Mouse (Mus musculus): ENCODE measurements around the gene Kank2. TPM values are rescaled to one million over a fixed set of nuclear protein-coding genes. Genes with fewer than 3 reads are reported as not detected.

Gene Kank2
- polyA plus RNA-seq, 1 experiment, result 62.3 TPM

DNA sequence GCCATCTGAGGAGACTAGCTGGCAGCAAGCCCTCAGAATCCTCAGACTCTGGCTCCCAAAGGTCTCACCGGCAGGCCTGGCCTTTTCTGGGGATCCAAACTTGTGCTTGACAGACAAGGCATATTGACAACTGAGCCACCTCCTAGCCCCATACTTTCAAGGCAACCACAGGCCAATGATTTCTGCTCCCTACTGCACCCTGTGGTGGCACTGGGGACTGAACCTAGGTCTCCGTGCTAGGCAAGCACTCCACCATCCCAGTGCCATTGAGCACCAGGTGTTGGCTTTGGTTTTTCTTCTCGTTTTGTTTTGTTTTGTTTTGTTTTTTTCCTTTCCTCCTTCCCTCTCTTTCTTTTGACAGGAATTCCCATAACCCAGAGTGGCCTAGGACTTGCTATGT is 10.0 kb upstream of the Kank2 start:
- H3K36me3 ChIP-seq (ENCODE audit: control insufficient read depth, insufficient read depth, low read length, poor library complexity, severe bottlenecking), result peaks cover 4% of the 10 kb centered on the region; the same call in 1 of the 2 replicates
- TF ChIP-seq POLR2A (IDR thresholded peaks at IDR 0.05; ENCODE audit: insufficient read depth, low read length) (no peak), CTCF (IDR thresholded peaks at IDR 0.05; ENCODE audit: low read depth, low read length) (peak; percentile 29)
- H3K27me3 ChIP-seq (ENCODE audit: control insufficient read depth, insufficient read depth, low read length, poor library complexity, severe bottlenecking), result no peaks in the 10 kb centered on the region
- H3K27ac ChIP-seq (ENCODE audit: insufficient read depth, low read length), result no peak overlapping the region; the same call in 1 of the 2 replicates
- no peak overlapping the region for H3K9ac ChIP-seq (ENCODE audit: low read depth, poor library complexity, severe bottlenecking)
- H3K4me3 ChIP-seq (ENCODE audit: low read depth, low read length), result no peak overlapping the region
- no peaks in the 10 kb centered on the region for H3K9me3 ChIP-seq (replicated peaks; ENCODE audit: control insufficient read depth, insufficient read depth, low read length, poor library complexity, severe bottlenecking)
- H3K4me1 ChIP-seq (ENCODE audit: control insufficient read depth, insufficient read depth, low read length), result no peaks in the 10 kb centered on the region

GRCm38 (mm10) chr9:21806976-21807375 is 8.4 kb upstream of the Kank2 start:
- no peaks in the 10 kb centered on the region for H3K4me1 ChIP-seq (ENCODE audit: control insufficient read depth, insufficient read depth, low read length)
- no peak overlapping the region for H3K27ac ChIP-seq (ENCODE audit: insufficient read depth, low read length)
- H3K9me3 ChIP-seq (replicated peaks; ENCODE audit: control insufficient read depth, insufficient read depth, low read length, poor library complexity, severe bottlenecking), result no peaks in the 10 kb centered on the region
- H3K36me3 ChIP-seq (ENCODE audit: control insufficient read depth, insufficient read depth, low read length, poor library complexity, severe bottlenecking), result peaks cover 12% of the 10 kb centered on the region
- TF ChIP-seq CTCF (IDR thresholded peaks at IDR 0.05; ENCODE audit: low read depth, low read length) (no peak), EP300 (IDR thresholded peaks at IDR 0.05; ENCODE audit: insufficient read depth, low read depth, low read length) (no peak), POLR2A (IDR thresholded peaks at IDR 0.05; ENCODE audit: insufficient read depth, low read length) (no peak)
- no peak overlapping the region for H3K4me3 ChIP-seq (ENCODE audit: low read depth, low read length)
- H3K27me3 ChIP-seq (ENCODE audit: control insufficient read depth, insufficient read depth, low read length, poor library complexity, severe bottlenecking), result no peaks in the 10 kb centered on the region
- no peak overlapping the region for H3K9ac ChIP-seq (ENCODE audit: low read depth, poor library complexity, severe bottlenecking)

- TF ChIP-seq POLR2A (IDR thresholded peaks at IDR 0.05; ENCODE audit: insufficient read depth, low read length) (no peak), EP300 (IDR thresholded peaks at IDR 0.05; ENCODE audit: insufficient read depth, low read depth, low read length) (no peak), CTCF (IDR thresholded peaks at IDR 0.05; ENCODE audit: low read depth, low read length) (no peak)
- H3K4me1 ChIP-seq (ENCODE audit: control insufficient read depth, insufficient read depth, low read length), result no peaks in the 10 kb centered on the region
- no peaks in the 10 kb centered on the region for H3K9me3 ChIP-seq (replicated peaks; ENCODE audit: control insufficient read depth, insufficient read depth, low read length, poor library complexity, severe bottlenecking)
- H3K4me3 ChIP-seq (ENCODE audit: low read depth, low read length), result no peak overlapping the region
- no peak overlapping the region for H3K27ac ChIP-seq (ENCODE audit: insufficient read depth, low read length)
- no peak overlapping the region for H3K9ac ChIP-seq (ENCODE audit: low read depth, poor library complexity, severe bottlenecking)
- peaks cover 17% of the 10 kb centered on the region for H3K36me3 ChIP-seq (ENCODE audit: control insufficient read depth, insufficient read depth, low read length, poor library complexity, severe bottlenecking)
- no peaks in the 10 kb centered on the region for H3K27me3 ChIP-seq (ENCODE audit: control insufficient read depth, insufficient read depth, low read length, poor library complexity, severe bottlenecking)
Observed at GRCm38 (mm10) chr9:21806363-21806762, 7.8 kb upstream of the Kank2 start.

- Histone ChIP-seq H3K4me3 (ENCODE audit: low read depth, low read length) (no peak overlapping the region), H3K9me3 (replicated peaks; ENCODE audit: control insufficient read depth, insufficient read depth, low read length, poor library complexity, severe bottlenecking) (no peaks in the 10 kb centered on the region), H3K9ac (ENCODE audit: low read depth, poor library complexity, severe bottlenecking) (0 out of 2 replicates have a peak overlapping the region, but pooled peaks have one; percentile 38), H3K4me1 (ENCODE audit: control insufficient read depth, insufficient read depth, low read length) (peaks cover 2% of the 10 kb centered on the region), H3K36me3 (ENCODE audit: control insufficient read depth, insufficient read depth, low read length, poor library complexity, severe bottlenecking) (peaks cover 25% of the 10 kb centered on the region), H3K27me3 (ENCODE audit: control insufficient read depth, insufficient read depth, low read length, poor library complexity, severe bottlenecking) (no peaks in the 10 kb centered on the region), H3K27ac (ENCODE audit: insufficient read depth, low read length) (no peak overlapping the region)
- TF ChIP-seq CTCF (IDR thresholded peaks at IDR 0.05; ENCODE audit: low read depth, low read length) (peak; percentile 95), POLR2A (IDR thresholded peaks at IDR 0.05; ENCODE audit: insufficient read depth, low read length) (no peak)
Observed at GRCm38 (mm10) chr9:21803986-21804644, 5.6 kb upstream of the Kank2 start.

DNA sequence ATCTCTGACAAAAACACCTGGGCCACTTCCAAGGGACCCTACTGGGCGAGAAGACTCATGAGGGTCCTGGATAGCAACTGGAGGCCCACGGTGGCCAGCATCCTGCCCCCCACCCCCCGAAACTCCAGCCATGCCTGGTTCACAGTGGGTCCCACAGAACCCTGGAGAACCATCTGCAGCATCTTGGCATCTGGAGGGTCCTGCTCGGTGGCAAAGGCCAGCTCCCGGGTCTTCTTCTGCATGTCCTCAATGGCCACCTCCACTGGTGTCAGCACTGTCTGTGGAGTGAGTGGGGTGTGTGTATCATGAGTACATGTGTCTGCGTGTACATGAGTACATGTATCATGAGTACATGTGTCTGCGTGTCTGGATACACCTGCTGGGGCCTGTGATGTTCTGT is 3.0 kb upstream of the Kank2 start:
- no peak overlapping the region for H3K27ac ChIP-seq (ENCODE audit: insufficient read depth, low read length)
- no peaks in the 10 kb centered on the region for H3K9me3 ChIP-seq (replicated peaks; ENCODE audit: control insufficient read depth, insufficient read depth, low read length, poor library complexity, severe bottlenecking)
- peaks cover 2% of the 10 kb centered on the region for H3K4me1 ChIP-seq (ENCODE audit: control insufficient read depth, insufficient read depth, low read length)
- no peak overlapping the region for H3K4me3 ChIP-seq (ENCODE audit: low read depth, low read length)
- H3K9ac ChIP-seq (ENCODE audit: low read depth, poor library complexity, severe bottlenecking), result no peak overlapping the region
- H3K27me3 ChIP-seq (ENCODE audit: control insufficient read depth, insufficient read depth, low read length, poor library complexity, severe bottlenecking), result no peaks in the 10 kb centered on the region
- H3K36me3 ChIP-seq (ENCODE audit: control insufficient read depth, insufficient read depth, low read length, poor library complexity, severe bottlenecking), result peaks cover 25% of the 10 kb centered on the region
- TF ChIP-seq POLR2A (IDR thresholded peaks at IDR 0.05; ENCODE audit: insufficient read depth, low read length) (no peak), CTCF (IDR thresholded peaks at IDR 0.05; ENCODE audit: low read depth, low read length) (no peak), EP300 (IDR thresholded peaks at IDR 0.05; ENCODE audit: insufficient read depth, low read depth, low read length) (no peak)

- Histone ChIP-seq H3K36me3 (ENCODE audit: control insufficient read depth, insufficient read depth, low read length, poor library complexity, severe bottlenecking) (peaks cover 25% of the 10 kb centered on the region), H3K27ac (ENCODE audit: insufficient read depth, low read length) (peak overlapping the region; percentile 39; the same call in 1 of the 2 replicates), H3K4me1 (ENCODE audit: control insufficient read depth, insufficient read depth, low read length) (peaks cover 2% of the 10 kb centered on the region), H3K27me3 (ENCODE audit: control insufficient read depth, insufficient read depth, low read length, poor library complexity, severe bottlenecking) (no peaks in the 10 kb centered on the region), H3K4me3 (ENCODE audit: low read depth, low read length) (no peak overlapping the region), H3K9ac (ENCODE audit: low read depth, poor library complexity, severe bottlenecking) (no peak overlapping the region), H3K9me3 (replicated peaks; ENCODE audit: control insufficient read depth, insufficient read depth, low read length, poor library complexity, severe bottlenecking) (no peaks in the 10 kb centered on the region)
- TF ChIP-seq CTCF (IDR thresholded peaks at IDR 0.05; ENCODE audit: low read depth, low read length) (no peak), EP300 (IDR thresholded peaks at IDR 0.05; ENCODE audit: insufficient read depth, low read depth, low read length) (no peak), POLR2A (IDR thresholded peaks at IDR 0.05; ENCODE audit: insufficient read depth, low read length) (no peak)
Observed at GRCm38 (mm10) chr9:21801121-21801520, 2.6 kb upstream of the Kank2 start.

Measured in ES-Bruce4 (cell line).